Mouse (Mus musculus): Measurements from ENCODE around the gene S100a6.

Gene S100a6

DNA sequence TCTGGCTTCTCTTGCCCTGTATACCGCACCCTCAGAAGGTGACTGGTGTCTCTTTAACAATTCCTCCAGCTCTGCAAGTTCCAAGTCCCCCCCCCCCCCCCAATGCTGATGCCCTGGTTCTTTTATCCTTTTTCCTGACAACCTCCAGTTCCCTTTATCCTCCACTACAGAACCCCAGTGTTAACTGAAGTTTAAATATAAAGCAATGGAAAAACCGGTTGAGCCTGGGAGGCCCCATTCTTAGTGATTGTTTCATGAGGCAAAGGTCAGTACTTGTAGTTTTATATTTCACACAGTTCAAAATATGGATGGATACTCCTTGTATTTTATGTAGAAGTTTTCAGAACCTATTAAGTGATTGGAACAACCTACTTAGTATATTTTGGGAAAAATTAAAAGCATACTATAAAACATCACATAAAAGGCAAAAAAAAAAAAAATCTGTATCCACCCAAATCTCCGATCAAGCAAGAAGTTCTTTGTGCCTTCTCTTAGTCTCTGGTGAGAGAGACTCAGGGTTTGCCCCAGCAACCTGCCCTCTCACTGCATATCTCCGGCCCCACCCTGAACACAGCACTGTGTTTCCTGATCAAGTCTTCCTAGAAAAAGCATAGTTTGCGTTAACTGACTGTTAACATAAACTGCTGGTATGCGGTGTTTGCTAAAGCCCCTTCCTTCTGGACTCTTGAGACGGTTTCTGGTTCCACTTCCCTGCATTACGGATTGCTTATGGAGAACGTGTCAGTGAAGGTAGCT, 13.8 kb downstream of the S100a6 start:
- DNase-seq (ENCODE audit: low spot score), result no peak

DNA sequence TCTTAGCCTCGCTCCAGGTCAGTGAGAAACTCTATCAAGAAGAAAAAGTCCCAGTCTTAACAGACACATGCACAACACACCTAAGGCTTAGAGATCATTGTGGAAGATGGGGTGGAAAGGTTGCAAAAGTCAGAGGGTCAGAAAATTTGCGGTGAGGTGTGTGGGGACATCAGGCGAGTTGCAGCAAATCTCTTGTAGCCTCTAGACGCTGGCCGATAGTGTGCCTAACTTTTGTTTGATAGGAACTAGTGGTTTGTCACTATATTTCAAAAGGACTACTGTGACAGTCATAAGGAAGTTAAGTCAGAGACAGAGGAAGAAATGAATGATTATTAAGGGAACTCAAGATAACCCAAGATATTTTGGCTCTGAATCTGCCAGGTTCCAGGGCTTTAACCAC, 14.7 kb downstream of the S100a6 start:
- DNase-seq (ENCODE audit: low spot score), result no peak

DNA sequence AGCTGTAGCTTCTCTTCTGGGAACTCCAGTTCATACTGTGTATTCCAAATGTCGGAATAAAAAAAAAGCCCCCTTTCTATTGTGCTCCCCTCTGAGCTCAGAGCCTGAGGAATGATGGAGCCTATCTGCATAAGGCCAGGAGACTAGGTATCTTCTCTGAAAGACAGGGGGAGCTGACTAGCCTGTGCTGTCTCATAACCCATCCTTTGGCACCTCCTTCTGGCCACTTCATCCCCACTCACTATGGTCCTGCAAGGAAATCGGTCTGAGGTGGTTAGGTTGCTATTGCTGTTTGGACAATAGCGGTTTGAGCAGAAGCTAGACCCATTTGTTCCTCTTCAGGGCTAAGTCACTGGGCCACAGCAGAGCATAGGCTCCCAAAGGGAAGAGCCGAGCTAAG, 15.1 kb downstream of the S100a6 start:
- DNase-seq (ENCODE audit: low spot score), result peak; percentile 36

- no peak for DNase-seq (ENCODE audit: low spot score)
Observed at GRCm38 (mm10) chr3:90629298-90629697, 16.6 kb downstream of the S100a6 start.

GRCm38 (mm10) chr3:90631984-90632383, 19.3 kb downstream of the S100a6 start:
- DNase-seq (ENCODE audit: low spot score), result no peak

- no peak for DNase-seq (ENCODE audit: low spot score)
Observed at GRCm38 (mm10) chr3:90638511-90639275, 26.0 kb downstream of the S100a6 start.

- DNase-seq (ENCODE audit: low spot score), result peak; percentile 38
Observed at GRCm38 (mm10) chr3:90639511-90640154, 27.0 kb downstream of the S100a6 start.

DNA sequence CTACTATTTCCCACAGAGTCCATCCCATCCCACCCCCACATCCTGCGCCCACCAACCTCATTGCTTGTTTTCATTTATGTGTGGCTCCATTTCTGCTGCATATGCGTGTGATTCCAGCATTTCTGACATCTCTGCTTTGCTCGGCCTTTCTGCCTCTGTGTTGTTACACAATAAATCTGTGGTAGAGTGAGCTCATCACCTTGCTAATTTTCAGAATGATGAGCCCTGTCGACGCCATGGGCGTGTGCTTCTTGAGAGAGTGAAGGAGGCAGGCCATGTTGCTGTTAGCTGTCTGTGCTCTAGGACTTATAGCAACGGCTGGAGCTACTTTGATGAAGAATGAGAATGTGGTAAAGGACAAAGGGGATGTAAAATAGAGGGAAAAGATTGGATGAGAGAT, 28.3 kb downstream of the S100a6 start:
- no peak for DNase-seq (ENCODE audit: low spot score)

GRCm38 (mm10) chr3:90644220-90644619, 31.5 kb downstream of the S100a6 start:
- DNase-seq (ENCODE audit: low spot score), result peak; percentile 49

GRCm38 (mm10) chr3:90647291-90647690, 34.6 kb downstream of the S100a6 start:
- DNase-seq (ENCODE audit: low spot score), result no peak

DNA sequence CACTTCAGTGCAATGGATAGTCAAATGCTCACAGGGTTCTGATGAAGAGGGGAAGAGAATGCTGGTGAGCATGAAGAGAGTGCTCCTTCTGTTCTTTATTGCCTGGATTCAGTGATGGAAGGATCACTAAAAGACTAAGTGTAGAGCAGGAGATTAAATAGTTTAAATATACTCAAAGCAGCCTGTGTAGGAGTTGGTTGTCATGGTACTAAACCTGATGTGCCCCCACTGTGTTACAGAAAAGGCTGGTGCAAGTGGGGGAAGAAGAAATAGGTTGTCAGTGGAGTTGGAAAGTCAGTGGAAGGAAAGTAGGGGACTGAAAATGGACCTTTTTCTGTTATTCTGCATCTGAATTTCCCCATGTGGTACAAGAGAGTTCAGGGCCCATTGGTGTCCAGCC, 36.3 kb downstream of the S100a6 start:
- no peak for DNase-seq (ENCODE audit: low spot score)

- no peak for DNase-seq (ENCODE audit: low spot score)
Observed at GRCm38 (mm10) chr3:90649832-90650231, 37.1 kb downstream of the S100a6 start.

GRCm38 (mm10) chr3:90652878-90653508, 40.3 kb downstream of the S100a6 start:
- DNase-seq (ENCODE audit: low spot score), result peak; percentile 91

DNA sequence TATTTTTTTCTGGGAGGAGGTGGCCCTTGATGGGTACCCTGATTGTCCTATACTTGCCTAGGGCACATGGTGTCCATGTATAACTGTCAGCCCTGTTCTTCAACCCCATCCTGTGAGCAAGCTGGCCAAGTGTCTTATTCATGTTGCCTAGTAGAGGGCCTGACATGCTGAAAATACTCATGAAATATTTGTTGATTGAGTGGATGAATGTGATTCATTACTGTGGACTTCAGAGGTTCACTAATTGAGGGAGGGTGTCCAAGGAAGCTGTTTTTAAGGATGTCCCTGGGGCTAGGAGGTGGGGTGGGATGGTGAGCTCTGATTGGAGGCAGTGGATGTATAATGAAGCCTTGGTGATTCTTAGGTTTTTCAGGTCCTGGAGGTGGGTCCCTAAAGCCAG, 41.0 kb downstream of the S100a6 start, which contains the start of gene S100a7a:
Gene S100a7a (plus strand): TSS at position 301 of the 400 bp plus-strand sequence.
- no peak for DNase-seq (ENCODE audit: low spot score)

DNA sequence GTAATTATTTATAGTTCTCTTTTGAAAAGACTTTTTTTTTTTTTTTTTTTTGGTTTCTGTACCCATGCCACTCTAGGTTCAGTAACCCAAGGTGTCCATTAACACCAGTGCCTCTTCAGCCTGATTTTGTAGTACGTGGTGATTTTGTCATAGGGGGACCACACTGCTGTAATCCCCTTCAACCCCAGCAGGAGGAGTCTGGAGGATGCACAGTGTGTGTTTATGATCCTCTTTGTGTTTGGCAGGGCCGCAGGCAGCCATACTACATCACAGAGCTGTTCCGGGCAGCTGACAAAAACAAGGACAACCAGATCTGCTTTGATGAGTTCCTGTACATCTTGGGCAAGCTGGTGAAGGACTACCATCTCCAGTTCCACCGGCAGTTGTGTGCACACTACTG, 44.7 kb downstream of the S100a6 start:
- DNase-seq (ENCODE audit: low spot score), result no peak

- no peak for DNase-seq (ENCODE audit: low spot score)
Observed at GRCm38 (mm10) chr3:90659364-90660044, 46.8 kb downstream of the S100a6 start.

GRCm38 (mm10) chr3:90664219-90664618, 51.5 kb downstream of the S100a6 start:
- DNase-seq (ENCODE audit: low spot score), result peak; percentile 49

GRCm38 (mm10) chr3:90668846-90669245, 56.2 kb downstream of the S100a6 start, which contains the start of gene S100a8:
Gene S100a8 (plus strand): TSS chr3:90668978.
- no peak for DNase-seq (ENCODE audit: low spot score)
